Mouse (Mus musculus) ZHBTc4 (cell line): ENCODE measurements around the gene Dtd1.

ENCODE experiments used
- DNase-seq: peaks from one replicate; pipeline ENCODE4 v3.0.0-alpha.2; 2011; ENCODE audit warnings: low read depth, low spot score

The Dtd1 gene

GRCm38 (mm10) chr2:144638719-144639118 is 39.0 kb downstream of the Dtd1 start:
- no peak for DNase-seq

GRCm38 (mm10) chr2:144640101-144640500 is 40.4 kb downstream of the Dtd1 start:
- no peak for DNase-seq

- DNase-seq: no peak
Observed at GRCm38 (mm10) chr2:144641991-144642390, 42.3 kb downstream of the Dtd1 start.

GRCm38 (mm10) chr2:144646360-144646759 is 46.7 kb downstream of the Dtd1 start:
- no peak for DNase-seq

GRCm38 (mm10) chr2:144647151-144647550 is 47.5 kb downstream of the Dtd1 start:
- DNase-seq: no peak

GRCm38 (mm10) chr2:144649960-144650359 is 50.3 kb downstream of the Dtd1 start:
- no peak for DNase-seq

- DNase-seq: no peak
Observed at GRCm38 (mm10) chr2:144652841-144653240, 53.1 kb downstream of the Dtd1 start.

- DNase-seq: no peak
Observed at GRCm38 (mm10) chr2:144655307-144655706, 55.6 kb downstream of the Dtd1 start.

GRCm38 (mm10) chr2:144668507-144668906 is 68.8 kb downstream of the Dtd1 start:
- DNase-seq: no peak

GRCm38 (mm10) chr2:144670289-144670930 is 70.7 kb downstream of the Dtd1 start:
- no peak for DNase-seq

- no peak for DNase-seq
Observed at GRCm38 (mm10) chr2:144672397-144672796, 72.7 kb downstream of the Dtd1 start.

- DNase-seq: peak; percentile 42
Observed at GRCm38 (mm10) chr2:144676546-144677228, 77.0 kb downstream of the Dtd1 start.

GRCm38 (mm10) chr2:144677229-144677571 is 77.5 kb downstream of the Dtd1 start:
- DNase-seq: peak; percentile 48

GRCm38 (mm10) chr2:144678779-144679178 is 79.1 kb downstream of the Dtd1 start:
- DNase-seq: no peak

GRCm38 (mm10) chr2:144679394-144679793 is 79.7 kb downstream of the Dtd1 start:
- DNase-seq: no peak

GRCm38 (mm10) chr2:144692219-144692732 is 92.6 kb downstream of the Dtd1 start:
- peak; percentile 69 for DNase-seq

GRCm38 (mm10) chr2:144692777-144693176 is 93.1 kb downstream of the Dtd1 start:
- DNase-seq: no peak

- DNase-seq: no peak
Observed at GRCm38 (mm10) chr2:144694923-144695322, 95.2 kb downstream of the Dtd1 start.

GRCm38 (mm10) chr2:144698046-144698445 is 98.3 kb downstream of the Dtd1 start:
- DNase-seq: no peak

GRCm38 (mm10) chr2:144700608-144701007 is 100.9 kb downstream of the Dtd1 start:
- DNase-seq: no peak

- DNase-seq: peak; percentile 54
Observed at GRCm38 (mm10) chr2:144701415-144702149, 101.9 kb downstream of the Dtd1 start.

- DNase-seq: no peak
Observed at GRCm38 (mm10) chr2:144709285-144709684, 109.6 kb downstream of the Dtd1 start.
